Mouse (Mus musculus): ENCODE data around the gene Btbd17. TPM values are rescaled to one million over a fixed set of nuclear protein-coding genes. Genes with fewer than 3 reads are reported as not detected.

Btbd17 gene
- polyA plus RNA-seq, 2 experiments, result 1.4 to 2.7 TPM

- Histone ChIP-seq H3K9ac (ENCODE audit: low read depth, low read length, severe bottlenecking) (0 out of 2 replicates have a peak overlapping the region, but pooled peaks have one; percentile 16), H3K9me3 (ENCODE audit: control insufficient read depth, low read length) (no peaks in the 10 kb centered on the region), H3K4me1 (ENCODE audit: control insufficient read depth, insufficient read depth, low read length) (peaks cover 7% of the 10 kb centered on the region; the same call in 1 of the 2 replicates), H3K36me3 (ENCODE audit: control insufficient read depth, insufficient read depth, low read length) (no peaks in the 10 kb centered on the region), H3K27me3 (ENCODE audit: control insufficient read depth, insufficient read depth, low read length) (peaks cover 70% of the 10 kb centered on the region), H3K4me2 (replicated peaks; ENCODE audit: low read depth, low read length, severe bottlenecking) (peak overlapping the region; percentile 87), H3K4me3 (replicated peaks; ENCODE audit: low read length) (peak overlapping the region; percentile 45), H3K27ac (replicated peaks; ENCODE audit: low read depth, low read length) (no peak overlapping the region)
- WGBS, result 1% methylated on average over 29 of the region's 59 CpGs
- DNase-seq (ENCODE audit: low spot score), result peak; percentile 40
- no peak for TF ChIP-seq POLR2A (IDR thresholded peaks at IDR 0.05; ENCODE audit: borderline replicate concordance, extremely low read depth, insufficient read depth, insufficient read length)
- no peak for ATAC-seq (ENCODE audit: low FRiP score, low read depth)
These were observed 3.8 kb downstream of the Btbd17 start for GRCm38 (mm10) chr11:114791891-114792411.

DNA sequence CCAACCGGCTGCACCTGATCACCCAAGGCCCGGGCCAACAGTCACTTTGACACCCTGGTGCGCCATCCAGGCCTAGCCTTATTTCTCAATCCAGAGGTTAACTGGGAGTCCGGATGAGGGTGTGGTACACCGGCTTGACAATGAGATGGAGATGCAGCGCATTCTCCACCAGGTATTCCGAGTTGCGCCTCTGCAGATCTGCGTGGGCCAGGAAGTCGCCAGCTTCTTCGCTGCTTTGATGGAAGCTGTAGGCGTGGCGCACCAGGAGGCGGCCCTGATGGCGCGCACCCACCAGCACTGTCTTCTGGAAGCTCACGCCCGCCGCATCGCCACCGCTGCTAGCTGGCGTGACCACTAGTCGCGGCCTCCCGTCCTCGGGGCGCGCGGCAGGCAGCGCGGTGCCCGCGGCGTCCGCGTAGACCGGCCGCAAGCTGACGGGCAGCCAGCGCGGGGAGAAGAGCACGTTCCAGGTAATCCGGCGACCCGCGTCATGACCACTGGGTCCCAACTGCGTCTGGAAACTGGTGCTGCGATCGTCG lies 4.3 kb downstream of the Btbd17 start:
- peak overlapping the region; percentile 87 for H3K4me2 ChIP-seq (replicated peaks; ENCODE audit: low read depth, low read length, severe bottlenecking)
- no peak for ATAC-seq (ENCODE audit: low FRiP score, low read depth)
- no peaks in the 10 kb centered on the region for H3K9me3 ChIP-seq (ENCODE audit: control insufficient read depth, low read length)
- H3K4me3 ChIP-seq (replicated peaks; ENCODE audit: low read length), result peak overlapping the region; percentile 45
- H3K27ac ChIP-seq (replicated peaks; ENCODE audit: low read depth, low read length), result no peak overlapping the region
- TF ChIP-seq POLR2A (IDR thresholded peaks at IDR 0.05; ENCODE audit: borderline replicate concordance, extremely low read depth, insufficient read depth, insufficient read length), result no peak
- peaks cover 7% of the 10 kb centered on the region; the same call in 1 of the 2 replicates for H3K4me1 ChIP-seq (ENCODE audit: control insufficient read depth, insufficient read depth, low read length)
- 0 out of 2 replicates have a peak overlapping the region, but pooled peaks have one; percentile 16 for H3K9ac ChIP-seq (ENCODE audit: low read depth, low read length, severe bottlenecking)
- H3K27me3 ChIP-seq (ENCODE audit: control insufficient read depth, insufficient read depth, low read length), result peaks cover 75% of the 10 kb centered on the region
- 3% methylated on average over 49 of the region's 50 CpGs for WGBS
- H3K36me3 ChIP-seq (ENCODE audit: control insufficient read depth, insufficient read depth, low read length), result no peaks in the 10 kb centered on the region
- no peak for DNase-seq (ENCODE audit: low spot score)

- H3K9me3 ChIP-seq (ENCODE audit: control insufficient read depth, low read length), result no peaks in the 10 kb centered on the region
- no peak overlapping the region for H3K9ac ChIP-seq (ENCODE audit: low read depth, low read length, severe bottlenecking)
- TF ChIP-seq POLR2A (IDR thresholded peaks at IDR 0.05; ENCODE audit: borderline replicate concordance, extremely low read depth, insufficient read depth, insufficient read length), result no peak
- no peak overlapping the region for H3K27ac ChIP-seq (replicated peaks; ENCODE audit: low read depth, low read length)
- H3K4me1 ChIP-seq (ENCODE audit: control insufficient read depth, insufficient read depth, low read length), result peaks cover 7% of the 10 kb centered on the region; the same call in 1 of the 2 replicates
- no peak overlapping the region for H3K4me2 ChIP-seq (replicated peaks; ENCODE audit: low read depth, low read length, severe bottlenecking)
- no peak for DNase-seq (ENCODE audit: low spot score)
- no peaks in the 10 kb centered on the region for H3K36me3 ChIP-seq (ENCODE audit: control insufficient read depth, insufficient read depth, low read length)
- ATAC-seq (ENCODE audit: low FRiP score, low read depth), result no peak
- WGBS, result 25% methylated on average over 4 of the region's 4 CpGs
- peaks cover 81% of the 10 kb centered on the region for H3K27me3 ChIP-seq (ENCODE audit: control insufficient read depth, insufficient read depth, low read length)
- no peak overlapping the region for H3K4me3 ChIP-seq (replicated peaks; ENCODE audit: low read length)
These were observed 4.9 kb downstream of the Btbd17 start for GRCm38 (mm10) chr11:114790841-114791240.

DNA sequence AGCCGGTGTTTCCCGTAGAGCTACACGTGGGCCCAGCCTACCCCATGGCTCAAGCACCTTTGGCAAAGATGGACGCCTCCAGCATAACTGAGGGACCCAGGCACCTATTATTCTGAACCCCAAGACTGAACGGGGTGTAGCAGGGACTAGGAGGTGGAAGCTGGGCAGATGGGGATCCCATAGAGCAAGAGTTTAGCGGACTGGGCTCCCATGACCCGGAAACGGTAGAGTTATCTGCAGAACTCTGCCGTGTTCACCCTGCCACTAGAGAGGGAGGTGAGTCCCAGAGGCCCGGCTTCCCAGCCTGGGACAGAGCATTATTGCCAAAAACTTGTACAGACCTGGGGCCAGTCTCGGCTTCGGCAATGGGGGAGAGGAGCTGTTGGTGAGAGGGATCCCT lies 5.6 kb downstream of the Btbd17 start:
- Histone ChIP-seq H3K27me3 (ENCODE audit: control insufficient read depth, insufficient read depth, low read length) (peaks cover 88% of the 10 kb centered on the region), H3K4me2 (replicated peaks; ENCODE audit: low read depth, low read length, severe bottlenecking) (no peak overlapping the region), H3K9me3 (ENCODE audit: control insufficient read depth, low read length) (no peaks in the 10 kb centered on the region), H3K36me3 (ENCODE audit: control insufficient read depth, insufficient read depth, low read length) (no peaks in the 10 kb centered on the region), H3K4me1 (ENCODE audit: control insufficient read depth, insufficient read depth, low read length) (peaks cover 7% of the 10 kb centered on the region; the same call in 1 of the 2 replicates), H3K4me3 (replicated peaks; ENCODE audit: low read length) (no peak overlapping the region), H3K9ac (ENCODE audit: low read depth, low read length, severe bottlenecking) (no peak overlapping the region), H3K27ac (replicated peaks; ENCODE audit: low read depth, low read length) (no peak overlapping the region)
- TF ChIP-seq POLR2A (IDR thresholded peaks at IDR 0.05; ENCODE audit: borderline replicate concordance, extremely low read depth, insufficient read depth, insufficient read length), result no peak
- 55% methylated on average over 12 of the region's 12 CpGs for WGBS
- ATAC-seq (ENCODE audit: low FRiP score, low read depth) (no peak), DNase-seq (ENCODE audit: low spot score) (no peak)

DNA sequence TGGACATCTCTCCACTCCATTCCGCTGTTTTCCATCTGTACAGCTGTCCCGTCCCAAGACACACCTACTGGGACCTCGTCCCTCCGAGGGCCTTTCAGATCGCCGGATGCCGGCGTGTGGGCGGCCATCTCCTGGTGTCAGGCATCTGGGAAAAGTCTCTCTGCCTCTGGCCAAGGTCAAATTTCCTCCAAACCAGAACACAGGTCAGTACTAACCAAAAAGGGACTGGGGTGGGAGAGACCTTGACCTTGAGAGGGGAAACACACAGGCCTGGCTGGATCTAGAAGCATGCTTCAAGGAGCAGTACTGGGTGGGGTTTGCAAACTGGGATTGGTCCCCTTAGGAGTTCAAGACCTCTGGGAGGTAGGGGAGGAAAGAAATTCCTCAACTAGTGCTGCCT lies 6.0 kb downstream of the Btbd17 start:
- no peak overlapping the region for H3K9ac ChIP-seq (ENCODE audit: low read depth, low read length, severe bottlenecking)
- 59% methylated on average over 9 of the region's 9 CpGs for whole genome bisulfite sequencing

More for the DNA sequence above, 6.0 kb downstream of the Btbd17 start:
- ATAC-seq (ENCODE audit: low FRiP score, low read depth), result no peak
- TF ChIP-seq POLR2A (IDR thresholded peaks at IDR 0.05; ENCODE audit: borderline replicate concordance, extremely low read depth, insufficient read depth, insufficient read length), result no peak
- no peak for DNase-seq (ENCODE audit: low spot score)
- no peak overlapping the region for H3K4me2 ChIP-seq (replicated peaks; ENCODE audit: low read depth, low read length, severe bottlenecking)
- no peaks in the 10 kb centered on the region for H3K36me3 ChIP-seq (ENCODE audit: control insufficient read depth, insufficient read depth, low read length)
- no peak overlapping the region for H3K4me3 ChIP-seq (replicated peaks; ENCODE audit: low read length)
- peaks cover 93% of the 10 kb centered on the region for H3K27me3 ChIP-seq (ENCODE audit: control insufficient read depth, insufficient read depth, low read length)
- no peaks in the 10 kb centered on the region for H3K9me3 ChIP-seq (ENCODE audit: control insufficient read depth, low read length)
- H3K27ac ChIP-seq (replicated peaks; ENCODE audit: low read depth, low read length), result no peak overlapping the region
- peaks cover 4% of the 10 kb centered on the region; the same call in 1 of the 2 replicates for H3K4me1 ChIP-seq (ENCODE audit: control insufficient read depth, insufficient read depth, low read length)

Data from limb, embryonic 14.5 days (tissue).